Mouse (Mus musculus): ENCODE measurements around the gene Kif11.
A peak's percentile ranks its signal among the peaks of the same experiment; 100 is the strongest.

Kif11 gene

GRCm38 (mm10) chr19:37376841-37377240, 638 bp downstream of the Kif11 start:
- no peak for DNase-seq (ENCODE audit: inconsistent age in 2 of 2, low spot score in 1 of 2)

DNA sequence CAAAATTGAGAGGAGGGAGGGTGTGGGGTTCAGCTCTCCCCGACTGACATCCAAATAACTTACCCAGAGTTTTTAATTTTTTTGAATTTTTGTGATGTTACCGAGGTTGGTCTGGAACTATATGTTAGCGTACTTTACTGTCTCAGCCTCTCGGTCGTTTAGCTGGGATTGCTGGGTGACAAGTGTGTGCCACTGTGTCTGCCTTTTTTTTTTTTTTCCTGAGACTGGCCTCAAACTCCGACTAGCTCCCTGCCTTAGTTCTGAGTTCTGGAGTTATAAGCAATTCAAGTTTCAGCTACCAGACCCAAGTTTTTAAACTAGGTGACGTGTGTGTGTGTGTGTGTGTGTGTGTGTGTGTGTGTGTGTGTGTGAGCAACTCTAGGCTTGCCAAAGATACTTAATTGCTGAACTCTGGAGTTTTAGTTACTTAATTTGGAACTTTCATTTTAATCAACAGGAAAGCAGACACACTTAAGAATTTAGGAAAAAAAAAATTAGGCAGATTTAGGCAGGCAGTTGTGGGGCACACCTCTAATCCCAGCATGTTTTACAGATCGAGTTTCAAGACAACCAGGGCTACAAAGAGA, 1.3 kb downstream of the Kif11 start:
- DNase-seq (ENCODE audit: inconsistent age in 2 of 2, low spot score in 1 of 2): no peak

- DNase-seq (ENCODE audit: inconsistent age in 2 of 2, low spot score in 1 of 2): no peak
Observed at GRCm38 (mm10) chr19:37378816-37379215, 2.6 kb downstream of the Kif11 start.

DNA sequence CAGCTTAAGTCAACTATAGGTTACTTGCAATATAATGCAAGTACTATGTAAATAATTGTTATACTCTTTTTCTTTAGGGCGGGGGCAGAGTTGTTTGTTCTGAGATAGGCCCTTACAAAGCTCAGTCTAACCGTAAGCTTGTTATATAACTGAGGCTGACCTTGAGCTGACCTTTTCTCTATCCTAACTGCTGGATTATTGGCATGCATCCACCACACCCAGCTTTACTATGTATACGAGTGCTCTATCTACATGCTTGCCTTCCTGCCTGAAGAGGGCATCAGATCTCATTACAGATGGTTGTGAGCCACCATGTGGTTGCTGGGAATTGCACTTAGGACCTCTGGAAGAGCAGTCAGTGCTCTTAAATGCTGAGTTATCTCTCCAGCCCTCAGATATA, 9.9 kb downstream of the Kif11 start:
- peak in 1 of 2 experiments; percentile 43 for DNase-seq (ENCODE audit: inconsistent age in 2 of 2, low spot score in 1 of 2)

GRCm38 (mm10) chr19:37391869-37392268, 15.7 kb downstream of the Kif11 start:
- DNase-seq (ENCODE audit: inconsistent age in 2 of 2, low spot score in 1 of 2): no peak

- no peak for DNase-seq (ENCODE audit: inconsistent age in 2 of 2, low spot score in 1 of 2)
Observed at GRCm38 (mm10) chr19:37396279-37396678, 20.1 kb downstream of the Kif11 start.

DNA sequence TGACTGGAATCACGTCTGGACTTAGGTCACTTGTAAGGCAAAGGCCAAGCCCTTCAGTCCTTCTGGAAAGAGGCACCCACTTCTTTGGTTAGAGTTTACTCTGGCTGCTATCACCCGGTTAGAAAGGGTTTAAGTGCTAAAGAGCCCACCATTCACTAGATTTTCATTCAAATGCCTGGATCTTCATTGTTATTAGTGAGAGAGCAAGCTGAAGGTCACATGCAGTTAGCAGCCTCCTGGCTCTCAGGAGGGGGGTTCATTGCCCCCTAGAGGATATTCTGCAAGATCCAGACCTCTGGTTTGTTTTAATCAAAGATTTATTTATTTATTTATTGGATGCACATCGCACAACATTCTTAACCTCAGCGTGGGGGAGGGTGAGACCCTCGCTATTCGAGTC, 24.7 kb downstream of the Kif11 start:
- DNase-seq (ENCODE audit: inconsistent age in 2 of 2, low spot score in 1 of 2): no peak

DNA sequence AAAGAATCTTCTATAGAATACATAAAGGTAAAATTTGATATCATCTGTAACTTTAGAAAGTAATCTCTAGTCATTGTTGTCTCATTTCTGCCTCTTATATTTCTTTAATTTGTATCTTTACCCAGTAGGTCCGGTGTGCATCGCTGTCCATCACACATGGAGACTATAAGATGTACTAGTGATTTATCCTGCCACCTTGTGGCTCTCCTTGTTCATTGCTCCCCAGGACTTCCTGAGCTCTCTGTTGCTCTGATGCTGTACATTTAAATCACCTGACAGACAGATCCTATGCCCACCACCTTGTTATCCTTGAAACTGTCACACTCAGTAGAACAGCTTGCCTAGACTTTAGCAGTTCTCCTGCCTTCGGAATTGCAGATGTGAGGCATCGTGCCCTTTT, 42.1 kb downstream of the Kif11 start:
- DNase-seq (ENCODE audit: inconsistent age in 2 of 2, low spot score in 1 of 2): peak in 1 of 2 experiments; percentile 73

- peak; percentile 63 to 88 for DNase-seq (ENCODE audit: inconsistent age in 2 of 2, low spot score in 1 of 2)
Observed at GRCm38 (mm10) chr19:37419613-37420012, 43.4 kb downstream of the Kif11 start.

- DNase-seq (ENCODE audit: inconsistent age in 2 of 2, low spot score in 1 of 2): no peak
Observed at GRCm38 (mm10) chr19:37428589-37428988, 52.4 kb downstream of the Kif11 start.

- no peak for DNase-seq (ENCODE audit: inconsistent age in 2 of 2, low spot score in 1 of 2)
Observed at GRCm38 (mm10) chr19:37431139-37431756, 55.0 kb downstream of the Kif11 start.

- DNase-seq (ENCODE audit: inconsistent age in 2 of 2, low spot score in 1 of 2): no peak
Observed at GRCm38 (mm10) chr19:37432868-37433570, 56.8 kb downstream of the Kif11 start.

DNA sequence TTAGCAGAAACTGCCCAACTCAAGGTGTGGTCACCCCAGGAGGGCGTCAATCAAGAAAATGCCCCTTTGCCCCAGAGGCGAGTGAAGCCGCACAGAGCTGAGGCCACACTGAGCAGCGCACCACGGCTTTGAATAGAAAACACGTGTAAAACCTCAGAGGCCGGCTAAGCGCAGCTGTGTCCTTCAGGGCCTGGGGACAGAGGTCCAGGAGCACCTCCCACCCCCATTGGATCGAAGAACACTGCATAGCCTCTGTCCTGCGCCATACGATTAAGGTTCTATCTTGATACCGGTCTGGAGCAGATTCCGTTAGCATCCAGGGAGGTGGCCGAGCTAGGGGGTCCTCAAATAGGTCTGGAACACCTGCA, 57.7 kb downstream of the Kif11 start:
- peak in 1 of 2 experiments; percentile 65 for DNase-seq (ENCODE audit: inconsistent age in 2 of 2, low spot score in 1 of 2)

DNA sequence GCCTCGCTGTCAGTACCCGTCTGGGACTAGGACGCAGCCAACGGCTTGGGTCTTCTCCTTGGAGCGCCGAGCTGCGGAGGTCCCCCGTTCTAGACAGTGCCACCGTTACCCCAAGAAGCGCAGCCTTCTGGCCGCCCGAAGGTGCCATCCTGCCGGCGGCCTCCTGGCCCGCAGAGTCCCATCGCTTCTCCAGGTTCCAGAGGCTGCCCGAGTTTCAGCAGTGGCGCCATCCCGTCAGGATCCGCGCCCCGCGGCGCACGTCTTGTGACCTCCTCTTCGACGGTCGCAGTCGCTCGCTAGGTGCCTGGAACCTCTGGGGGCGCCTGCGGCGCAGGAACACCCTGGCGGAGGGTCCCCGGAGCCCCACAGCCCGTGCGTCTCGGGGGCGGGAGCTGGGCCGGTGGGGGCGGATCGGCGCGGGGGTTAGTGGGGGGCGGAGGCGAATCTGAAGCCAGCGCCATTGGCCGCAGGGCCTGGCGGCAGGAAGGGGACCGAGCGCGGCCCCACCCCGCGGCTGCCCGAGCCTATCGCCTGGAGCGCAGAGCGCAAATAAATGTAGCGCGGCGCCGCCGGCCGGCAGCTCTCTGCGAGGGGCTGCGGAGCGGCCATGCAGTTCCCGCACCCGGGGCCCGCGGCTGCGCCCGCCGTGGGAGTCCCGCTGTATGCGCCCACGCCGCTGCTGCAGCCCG, 58.2 kb downstream of the Kif11 start, which contains the start of gene Hhex:
Gene Hhex (plus strand): TSS at position 548 of the 689 bp plus-strand sequence.
- peak; percentile 94 to 97 for DNase-seq (ENCODE audit: inconsistent age in 2 of 2, low spot score in 1 of 2)

GRCm38 (mm10) chr19:37435041-37435852, 59.0 kb downstream of the Kif11 start:
- peak; percentile 76 to 91 for DNase-seq (ENCODE audit: inconsistent age in 2 of 2, low spot score in 1 of 2)

GRCm38 (mm10) chr19:37435853-37436174, 59.6 kb downstream of the Kif11 start:
- no peak for DNase-seq (ENCODE audit: inconsistent age in 2 of 2, low spot score in 1 of 2)

DNA sequence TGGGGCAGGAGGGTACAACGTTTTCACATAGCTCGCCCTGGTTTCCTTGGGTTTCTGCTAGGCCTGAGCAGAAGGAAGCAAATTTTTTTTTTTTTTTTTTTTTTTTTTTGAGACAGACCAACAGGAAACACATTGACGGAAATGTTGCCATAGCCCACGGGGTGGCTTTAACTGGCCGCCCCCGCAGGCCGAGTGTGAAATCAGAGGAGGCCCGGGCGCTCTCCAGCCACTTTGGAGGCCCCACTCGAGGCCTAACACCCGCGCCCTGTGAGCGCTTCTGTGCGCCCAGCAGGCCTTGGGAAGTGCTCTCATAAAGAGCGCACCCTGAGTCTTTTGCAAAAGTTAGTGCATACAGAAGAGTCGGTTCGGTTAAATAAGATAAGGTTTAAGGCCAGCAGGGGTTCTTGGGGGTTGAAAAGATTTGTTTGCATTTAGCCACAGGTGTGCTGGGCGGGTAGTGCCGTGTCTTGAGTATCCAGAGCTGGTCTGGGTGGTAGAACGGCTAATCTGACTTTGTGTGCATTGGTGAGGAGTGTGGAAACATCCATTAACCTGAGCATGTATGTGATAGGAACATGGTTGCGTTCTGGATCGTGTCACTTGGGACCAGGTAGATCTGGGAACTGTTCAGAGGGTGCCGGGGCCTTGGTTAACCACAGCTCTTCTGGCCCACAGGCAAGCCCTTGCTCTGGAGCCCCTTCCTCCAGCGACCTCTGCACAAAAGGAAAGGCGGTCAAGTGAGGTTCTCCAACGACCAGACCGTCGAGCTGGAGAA, 60.5 kb downstream of the Kif11 start:
- DNase-seq (ENCODE audit: inconsistent age in 2 of 2, low spot score in 1 of 2): peak; percentile 54 to 62

DNA sequence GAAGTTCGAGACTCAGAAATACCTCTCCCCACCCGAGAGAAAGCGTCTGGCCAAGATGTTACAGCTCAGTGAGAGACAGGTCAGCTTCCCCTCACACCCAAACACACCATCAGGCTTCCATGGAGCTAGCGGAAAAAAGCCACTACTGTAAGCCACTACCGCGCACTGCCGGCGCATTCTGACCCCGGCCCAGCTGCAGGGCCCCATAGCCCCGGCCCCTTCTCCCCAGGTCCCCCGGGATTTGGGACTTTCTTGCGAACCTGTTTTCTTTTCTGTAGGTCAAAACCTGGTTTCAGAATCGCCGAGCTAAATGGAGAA, 61.0 kb downstream of the Kif11 start:
- no peak for DNase-seq (ENCODE audit: inconsistent age in 2 of 2, low spot score in 1 of 2)

DNA sequence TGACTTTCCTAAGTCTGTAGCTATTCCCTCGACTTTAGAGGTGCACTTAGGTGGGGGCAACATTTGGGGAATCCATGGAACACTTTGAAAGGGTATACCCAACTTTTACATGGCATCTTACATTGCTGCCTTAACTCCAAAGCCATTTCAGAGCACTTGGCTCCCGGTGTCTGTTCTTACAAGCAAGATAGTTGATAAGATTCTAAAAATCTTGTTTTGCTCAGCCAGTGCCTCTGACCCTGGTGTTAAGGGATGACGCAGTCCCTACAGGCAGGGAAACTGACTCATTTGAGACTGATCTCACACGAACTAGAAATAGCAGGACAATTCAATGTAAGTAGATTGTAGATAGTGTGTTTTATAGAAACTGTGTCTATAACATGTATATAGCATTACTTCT, 64.0 kb downstream of the Kif11 start:
- peak; percentile 52 to 75 for DNase-seq (ENCODE audit: inconsistent age in 2 of 2, low spot score in 1 of 2)

- peak; percentile 88 to 89 for DNase-seq (ENCODE audit: inconsistent age in 2 of 2, low spot score in 1 of 2)
Observed at GRCm38 (mm10) chr19:37440708-37441475, 64.7 kb downstream of the Kif11 start.

Data from adrenal gland, adult (tissue).